Mouse (Mus musculus) embryonic stem cell, embryonic (primary cell): ENCODE results near the gene Cblc.

Experiments used
- CTCF ChIA-PET, 4 experiments: fragments of 300-600 bp in 2 of 4; fragments of 350-600 bp in 2 of 4; sonication (Branson Sonifier 250); formaldehyde crosslinking; loops; one replicate each; lab custom pipeline; 2022; ENCODE audit warnings: inconsistent platforms in 2 of 4; lab: Charles Lee
- POLR2A ChIA-PET, 4 experiments: fragments of 300-600 bp in 2 of 4; fragments of 350-600 bp in 2 of 4; sonication (Branson Sonifier 250); formaldehyde crosslinking; loops; one replicate each; lab custom pipeline; 2022; ENCODE audit warnings: antibody characterized with exemption in 4 of 4, inconsistent platforms in 1 of 4; lab: Charles Lee

Gene Cblc

DNA sequence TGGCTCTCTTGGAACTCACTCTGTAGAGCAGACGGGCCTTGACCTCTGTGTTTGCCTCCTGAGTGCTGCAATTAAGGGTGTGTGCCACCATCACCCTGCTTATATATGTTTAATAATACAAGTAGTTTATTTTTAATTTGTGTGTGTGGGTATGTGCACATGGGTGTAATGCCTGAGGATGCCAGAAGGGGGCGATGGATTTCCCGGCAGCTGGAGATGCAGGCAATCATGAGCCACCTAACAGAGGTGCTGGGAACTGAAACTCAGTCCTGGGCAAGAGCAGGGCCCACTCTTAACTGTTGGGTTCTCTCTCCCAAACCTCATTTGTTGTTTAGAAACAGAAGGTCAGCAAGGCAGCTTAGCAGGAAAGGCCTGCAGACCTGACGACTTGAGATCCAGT, 16.7 kb downstream of the Cblc start:
- ChIA-PET CTCF (interaction anchor here in 3 of 4 experiments (1.0 to 3.0 kb wide), 3 partner anchors 10 to 26 kb away, joined by 3 to 30 read pairs (median 3); no protein-coding TSS in a partner anchor), POLR2A (interaction anchor here (0.6 to 2.7 kb wide), 4 partner anchors 10 to 91 kb away, joined by 3 to 13 read pairs (median 4); partner anchors contain the start of gene Bcam (in 2 of the 4))

DNA sequence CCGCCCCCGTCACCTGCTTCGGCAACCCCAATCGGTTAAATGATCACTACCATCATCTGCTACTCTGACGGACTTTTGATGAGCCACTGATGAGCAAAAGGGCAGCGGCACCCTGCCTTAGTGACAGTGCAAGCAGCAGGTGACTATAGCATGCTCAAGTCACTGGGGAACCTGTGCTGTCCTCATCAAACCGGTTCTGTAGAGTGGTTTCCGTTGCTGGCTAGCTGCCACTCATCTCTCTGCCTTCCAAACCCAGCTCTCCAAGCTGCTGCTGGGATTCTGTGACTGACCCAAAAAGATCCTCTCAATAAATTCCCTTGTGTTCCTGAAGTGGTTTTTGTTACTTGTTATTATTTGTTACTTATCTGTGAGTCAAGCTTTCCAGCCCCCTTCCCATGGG, 18.0 kb downstream of the Cblc start:
- ChIA-PET POLR2A (interaction anchor here in 2 of 4 experiments (0.6 to 3.0 kb wide), 4 partner anchors 8 to 79 kb away, joined by 3 to 11 read pairs (median 4); partner anchors contain the start of genes Bcam (in 1 of the 2) and Nectin2 (in 1 of the 2)), CTCF (interaction anchor here in 1 of 4 experiments (0.8 to 3.5 kb wide), 2 partner anchors 12 to 19 kb away, joined by 3 to 16 read pairs; no protein-coding TSS in a partner anchor)

GRCm38 (mm10) chr7:19777049-19777723, 19.4 kb downstream of the Cblc start:
- POLR2A ChIA-PET, result interaction anchor here in 3 of 4 experiments (0.6 to 3.0 kb wide), 12 partner anchors 9 to 212 kb away, joined by 3 to 11 read pairs (median 3); partner anchors contain the start of genes Clptm1 (in 1 of the 3) and Tomm40 (in 1 of the 3)

GRCm38 (mm10) chr7:19771682-19772081, 24.9 kb downstream of the Cblc start:
- CTCF ChIA-PET, result interaction anchor here (0.6 to 1.2 kb wide), 5 partner anchors 10 to 180 kb away, joined by 3 to 10 read pairs (median 4); no protein-coding TSS in a partner anchor
- POLR2A ChIA-PET, result interaction anchor here in 3 of 4 experiments (0.6 to 5.5 kb wide), 9 partner anchors 9 to 56 kb away, joined by 3 to 63 read pairs (median 3); partner anchors contain the start of gene Tomm40 (in 1 of the 3)

More at GRCm38 (mm10) chr7:19777049-19777723, 19.4 kb downstream of the Cblc start:
- CTCF ChIA-PET, result interaction anchor here in 3 of 4 experiments (0.5 to 3.5 kb wide), 5 partner anchors 13 to 26 kb away, joined by 3 to 16 read pairs (median 4); no protein-coding TSS in a partner anchor

DNA sequence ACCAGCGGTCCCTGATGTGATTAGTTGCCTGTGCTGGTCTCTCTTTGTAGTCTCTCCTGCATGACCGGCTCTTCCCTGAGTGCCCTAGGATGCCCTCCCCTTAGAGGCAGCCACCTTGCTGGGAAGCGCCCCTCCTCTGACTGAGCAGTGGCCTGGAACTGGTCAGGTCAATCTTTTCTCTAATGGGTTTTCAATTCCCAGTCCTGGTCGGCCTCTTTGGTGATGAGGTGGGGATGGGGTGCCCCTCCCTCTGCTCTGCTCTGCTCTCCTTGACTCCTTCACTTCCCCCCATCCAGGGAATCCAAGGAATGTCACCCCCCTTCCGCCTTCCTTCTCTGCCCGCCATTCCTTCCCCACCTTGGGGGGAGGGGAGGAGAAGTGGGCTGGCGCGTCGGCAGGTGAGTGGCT, 25.6 kb downstream of the Cblc start, which contains the start of gene Bcam:
Gene Bcam (minus strand): TSS at position 33 of the 408 bp plus-strand sequence.
- ChIA-PET POLR2A (interaction anchor here (0.6 to 5.5 kb wide), 56 partner anchors 8 to 411 kb away, joined by 3 to 63 read pairs (median 4); partner anchors contain the start of genes Cblc (in 3 of the 4), Apoe (in 2 of the 4), Tomm40 (in 2 of the 4) and Apoc1 (in 1 of the 4)), CTCF (interaction anchor here (0.6 to 3.2 kb wide), 27 partner anchors 11 to 179 kb away, joined by 3 to 17 read pairs (median 4); partner anchors contain the start of genes Cblc (in 2 of the 4) and Nectin2 (in 1 of the 4))

GRCm38 (mm10) chr7:19770375-19770754, 26.2 kb downstream of the Cblc start:
- ChIA-PET POLR2A (interaction anchor here (0.6 to 5.5 kb wide), 69 partner anchors 8 to 568 kb away, joined by 3 to 63 read pairs (median 4); partner anchors contain the start of genes Apoe (in 3 of the 4), Cblc (in 3 of the 4), Apoc1 (in 2 of the 4) and Nectin2 (in 2 of the 4)), CTCF (interaction anchor here (0.6 to 3.2 kb wide), 33 partner anchors 10 to 115 kb away, joined by 3 to 17 read pairs (median 4); partner anchors contain the start of genes Cblc (in 2 of the 4), Nectin2 (in 1 of the 4) and Tomm40 (in 1 of the 4))

DNA sequence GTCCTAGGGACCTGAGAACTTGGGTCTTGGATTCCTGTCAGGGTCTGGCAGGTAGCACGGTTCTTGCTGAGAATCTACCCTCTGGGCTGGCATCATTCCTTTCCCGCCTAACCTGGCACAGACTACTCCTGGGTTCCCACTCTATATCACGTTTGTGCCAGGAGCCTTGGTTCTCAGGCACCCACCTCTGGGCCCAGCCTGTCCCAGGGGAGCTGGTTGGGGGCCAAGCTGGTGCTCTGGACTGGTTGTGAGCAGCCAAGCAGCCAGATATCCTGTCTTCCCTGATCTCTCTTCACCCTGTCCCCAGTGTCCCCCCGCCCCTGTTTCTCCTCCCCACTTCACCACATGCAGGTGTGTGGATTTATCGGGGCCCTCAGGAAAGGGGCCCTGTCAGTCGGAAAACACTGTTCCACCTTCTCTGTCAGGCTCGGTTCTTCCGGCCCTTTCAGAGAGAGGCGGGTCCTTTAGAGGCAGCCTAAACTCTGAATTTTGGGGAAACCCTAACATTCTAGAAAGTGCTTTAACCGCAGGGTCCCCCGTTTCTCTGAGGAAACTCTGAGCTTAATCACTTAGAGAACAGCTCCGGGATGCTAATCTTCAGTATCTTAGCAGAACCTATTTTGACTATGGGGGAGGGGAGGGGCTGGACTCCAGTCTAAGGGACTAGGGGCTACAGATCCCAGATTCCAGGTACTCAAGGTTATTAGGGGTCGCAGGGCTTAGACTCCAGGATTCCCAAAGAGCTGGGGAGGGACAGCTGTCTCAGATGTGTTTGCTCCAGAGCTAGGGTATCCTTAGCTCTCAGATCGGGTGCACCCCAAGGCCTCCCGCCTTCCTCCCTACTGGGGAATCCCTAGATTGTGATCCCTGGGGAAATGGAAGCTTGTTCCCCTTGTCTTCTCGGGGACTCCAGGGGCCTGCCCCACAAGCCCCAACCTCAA, 26.9 kb downstream of the Cblc start:
- POLR2A ChIA-PET, result interaction anchor here (0.6 to 5.5 kb wide), 76 partner anchors 7 to 567 kb away, joined by 3 to 63 read pairs (median 4); partner anchors contain the start of genes Apoe (in 3 of the 4), Apoc1 (in 2 of the 4), Cblc (in 2 of the 4) and Nectin2 (in 2 of the 4)

GRCm38 (mm10) chr7:19769001-19769400, 27.6 kb downstream of the Cblc start:
- POLR2A ChIA-PET, result interaction anchor here (0.5 to 5.5 kb wide), 31 partner anchors 9 to 426 kb away, joined by 3 to 63 read pairs (median 8); partner anchors contain the start of genes Apoe (in 2 of the 4), Tomm40 (in 2 of the 4), Bcl3 (in 1 of the 4) and Cblc (in 1 of the 4)
- CTCF ChIA-PET, result interaction anchor here (0.6 to 3.2 kb wide), 15 partner anchors 8 to 180 kb away, joined by 3 to 17 read pairs (median 5); partner anchors contain the start of gene Nectin2 (in 2 of the 4)

More for the DNA sequence above, 26.9 kb downstream of the Cblc start:
- CTCF ChIA-PET, result interaction anchor here (0.6 to 3.2 kb wide), 38 partner anchors 8 to 180 kb away, joined by 3 to 17 read pairs (median 4); partner anchors contain the start of genes Cblc (in 2 of the 4), Nectin2 (in 2 of the 4) and Tomm40 (in 1 of the 4)

DNA sequence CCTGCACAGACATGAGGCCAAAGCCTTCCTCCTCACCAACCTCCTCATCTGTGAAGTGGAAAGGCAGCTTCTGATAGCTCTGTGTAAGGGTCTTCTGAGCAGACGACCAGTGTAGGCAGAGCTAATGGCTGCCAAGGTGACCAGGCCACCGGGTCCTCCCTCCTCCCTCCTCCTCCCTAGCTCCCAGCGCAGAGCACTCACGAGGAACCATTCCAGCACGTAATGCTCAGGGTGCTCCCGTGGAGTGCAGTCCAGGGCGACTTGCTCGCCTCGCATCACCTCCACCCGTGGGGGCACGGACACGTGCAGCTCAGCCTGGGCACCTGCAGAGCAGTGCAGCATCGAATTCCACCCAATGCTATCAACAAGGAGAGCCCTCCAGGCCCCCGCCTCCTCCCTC, 28.4 kb downstream of the Cblc start:
- POLR2A ChIA-PET, result interaction anchor here in 3 of 4 experiments (0.6 to 5.5 kb wide), 22 partner anchors 9 to 98 kb away, joined by 3 to 63 read pairs (median 5); partner anchors contain the start of genes Apoe (in 1 of the 3) and Nectin2 (in 1 of the 3)
- CTCF ChIA-PET, result interaction anchor here in 3 of 4 experiments (0.7 to 3.2 kb wide), 12 partner anchors 14 to 487 kb away, joined by 3 to 17 read pairs (median 4); partner anchors contain the start of gene Nectin2 (in 1 of the 3)

DNA sequence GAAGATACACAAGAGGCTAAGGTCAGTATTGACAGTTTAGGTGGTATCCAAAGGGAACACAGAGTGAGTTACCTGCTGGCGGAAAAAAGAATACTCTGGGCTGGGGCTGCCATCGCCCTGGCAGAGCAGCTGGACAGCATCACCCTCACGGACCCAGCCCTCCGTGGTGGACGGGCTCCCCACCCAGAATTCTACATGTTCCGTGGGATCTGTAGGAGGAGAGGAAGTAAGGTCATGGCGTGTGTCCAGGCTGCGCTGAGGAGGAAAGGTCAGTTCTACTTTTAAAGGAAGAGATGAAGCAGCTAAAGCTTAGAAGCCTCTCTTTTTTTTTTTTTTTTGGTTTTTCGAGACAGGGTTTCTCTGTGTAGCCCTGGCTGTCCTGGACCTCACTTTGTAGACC, 32.0 kb downstream of the Cblc start:
- ChIA-PET POLR2A (interaction anchor here in 3 of 4 experiments (0.6 to 3.3 kb wide), 8 partner anchors 9 to 65 kb away, joined by 3 to 24 read pairs (median 4); partner anchors contain the start of genes Apoe (in 1 of the 3) and Nectin2 (in 1 of the 3)), CTCF (interaction anchor here (0.5 to 2.9 kb wide), 12 partner anchors 9 to 96 kb away, joined by 3 to 10 read pairs (median 4); no protein-coding TSS in a partner anchor)

DNA sequence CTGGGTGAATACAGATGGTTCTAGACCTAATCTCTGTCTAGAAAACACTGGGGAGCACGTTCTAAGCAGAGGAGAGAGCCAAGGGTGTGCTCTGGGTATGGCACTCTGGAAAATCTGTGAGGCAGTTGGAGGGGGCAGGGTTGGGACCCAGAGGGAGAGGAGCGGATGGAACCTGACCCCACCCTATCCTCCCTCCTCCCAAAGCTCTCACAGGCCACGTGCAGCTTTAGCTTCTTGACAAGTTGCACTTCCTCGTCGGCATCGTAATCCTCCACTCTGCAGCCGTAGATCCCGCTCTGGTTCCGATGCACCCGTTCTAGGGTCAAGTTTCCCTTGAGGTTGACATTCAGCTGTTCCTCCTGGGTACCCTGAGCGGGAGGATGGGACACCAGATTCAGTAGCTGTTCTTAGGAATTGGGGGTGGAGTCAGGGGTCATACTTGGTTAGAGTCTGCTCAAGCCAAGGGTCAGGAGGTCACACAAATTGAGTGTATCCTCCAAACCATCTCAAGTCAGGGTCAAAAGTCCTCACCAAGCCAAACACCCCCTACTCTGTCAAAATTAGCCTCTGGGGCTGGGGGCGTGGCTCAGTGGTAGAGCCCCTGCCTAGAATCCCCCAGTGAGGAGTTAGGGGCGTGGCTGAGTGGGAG, 32.7 kb downstream of the Cblc start:
- CTCF ChIA-PET, result interaction anchor here (0.6 to 2.9 kb wide), 15 partner anchors 9 to 717 kb away, joined by 3 to 10 read pairs (median 4); no protein-coding TSS in a partner anchor

GRCm38 (mm10) chr7:19762283-19762682, 34.3 kb downstream of the Cblc start:
- CTCF ChIA-PET, result interaction anchor here in 2 of 4 experiments (0.6 to 2.8 kb wide), 4 partner anchors 22 to 285 kb away, joined by 3 to 8 read pairs (median 6); no protein-coding TSS in a partner anchor
- POLR2A ChIA-PET, result interaction anchor here in 2 of 4 experiments (0.7 to 3.3 kb wide), 7 partner anchors 8 to 63 kb away, joined by 3 to 24 read pairs (median 3); partner anchors contain the start of genes Apoe (in 1 of the 2) and Bcam (in 1 of the 2)

More for the DNA sequence above, 32.7 kb downstream of the Cblc start:
- POLR2A ChIA-PET, result interaction anchor here in 3 of 4 experiments (0.6 to 3.3 kb wide), 21 partner anchors 8 to 171 kb away, joined by 3 to 24 read pairs (median 3); partner anchors contain the start of genes Apoe (in 1 of the 3), Nectin2 (in 1 of the 3) and Tomm40 (in 1 of the 3)

DNA sequence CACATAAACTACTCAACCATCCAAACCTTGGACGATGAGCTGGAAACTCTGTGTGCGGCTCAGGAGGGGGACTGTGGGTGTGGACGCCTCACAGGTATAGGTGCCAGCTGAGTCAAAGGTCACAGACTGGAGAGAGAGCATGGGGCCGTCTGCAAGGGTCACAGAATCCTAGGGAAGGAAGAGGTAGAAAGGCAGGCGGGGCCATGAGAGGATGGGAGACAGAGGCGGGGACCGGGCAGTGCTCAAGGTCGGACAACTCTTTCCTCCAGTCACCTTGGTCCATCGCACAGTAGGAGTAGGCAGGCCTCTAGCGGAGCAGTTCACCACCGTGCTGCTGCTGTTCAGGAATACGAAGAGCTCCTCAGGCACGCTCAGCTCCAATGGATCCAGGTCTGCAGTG, 36.6 kb downstream of the Cblc start:
- ChIA-PET POLR2A (interaction anchor here in 3 of 4 experiments (0.7 to 3.4 kb wide), 11 partner anchors 8 to 70 kb away, joined by 3 to 14 read pairs (median 6); partner anchors contain the start of genes Bcam (in 3 of the 3), Apoe (in 1 of the 3), Cblc (in 1 of the 3) and Nectin2 (in 1 of the 3)), CTCF (interaction anchor here in 1 of 4 experiments (1.5 kb wide), 1 partner anchor 11 kb away, joined by 3 read pairs; the partner anchor contains the start of gene Bcam)

- POLR2A ChIA-PET, result interaction anchor here (0.5 to 3.4 kb wide), 17 partner anchors 9 to 60 kb away, joined by 3 to 14 read pairs (median 4); partner anchors contain the start of genes Bcam (in 2 of the 4), Apoe (in 1 of the 4) and Cblc (in 1 of the 4)
Observed at GRCm38 (mm10) chr7:19758623-19759022, 38.0 kb downstream of the Cblc start.

More at GRCm38 (mm10) chr7:19758623-19759022, 38.0 kb downstream of the Cblc start:
- CTCF ChIA-PET, result interaction anchor here (0.6 to 1.1 kb wide), 4 partner anchors 18 to 326 kb away, joined by 3 to 4 read pairs (median 4); no protein-coding TSS in a partner anchor
